Mouse (Mus musculus) E14TG2a.4 (cell line): ENCODE results near the gene Pex19.

Source experiments
- CTCF ChIP-seq: conservative IDR thresholded peaks from 2 replicates; pipeline ENCODE4 v1.5.1; 2014; ENCODE audit warnings: low read length
- NANOG ChIP-seq: IDR thresholded peaks from 2 replicates; pipeline ENCODE4 v1.6.1; 2014; ENCODE audit warnings: borderline replicate concordance, low read length, mixed read lengths

- TF ChIP-seq CTCF (no peak), NANOG (no peak)
Measured at GRCm38 (mm10) chr1:172105101-172105500, 21.5 kb upstream of the Pex19 start.
